Mouse (Mus musculus): ENCODE measurements around the gene Fam181a. TPM values are rescaled to one million over a fixed set of nuclear protein-coding genes. Genes with fewer than 3 reads are reported as not detected.

Gene Fam181a
- polyA plus RNA-seq, 1 experiment from 2014 or later, result 49.0 TPM

DNA sequence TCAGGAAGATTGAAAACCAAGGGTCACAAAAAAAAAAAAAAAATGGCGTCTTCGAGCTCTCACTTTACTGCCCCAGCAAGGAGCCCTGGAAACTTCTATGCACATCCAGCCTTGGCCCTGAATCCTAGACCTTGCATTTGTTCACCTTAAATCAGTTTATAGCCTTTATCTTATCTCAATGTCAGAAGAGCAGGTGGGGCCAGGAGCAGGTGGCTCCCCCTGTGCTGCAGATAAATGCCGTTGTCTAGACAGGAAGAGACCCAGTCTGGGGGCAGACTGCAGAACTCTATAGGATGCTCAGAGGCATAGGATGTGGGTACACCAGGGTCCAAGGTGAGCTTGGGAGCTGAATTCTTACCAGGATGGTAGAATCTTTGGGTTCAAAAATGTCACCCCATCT lies 18.4 kb upstream of the Fam181a start:
- Histone ChIP-seq H3K9me3 (no peaks in the 10 kb centered on the region), H3K4me1 (peaks cover 7% of the 10 kb centered on the region), H3K4me3 (no peak overlapping the region), H3K27ac (replicated peaks) (no peak overlapping the region), H3K36me3 (no peaks in the 10 kb centered on the region), H3K9ac (replicated peaks) (no peak overlapping the region), H3K27me3 (no peaks in the 10 kb centered on the region), H3K4me2 (replicated peaks) (no peak overlapping the region)
- no peak for ATAC-seq (ENCODE audit: low FRiP score, low read depth)
- 95% methylated on average over 3 of the region's 3 CpGs for WGBS

DNA sequence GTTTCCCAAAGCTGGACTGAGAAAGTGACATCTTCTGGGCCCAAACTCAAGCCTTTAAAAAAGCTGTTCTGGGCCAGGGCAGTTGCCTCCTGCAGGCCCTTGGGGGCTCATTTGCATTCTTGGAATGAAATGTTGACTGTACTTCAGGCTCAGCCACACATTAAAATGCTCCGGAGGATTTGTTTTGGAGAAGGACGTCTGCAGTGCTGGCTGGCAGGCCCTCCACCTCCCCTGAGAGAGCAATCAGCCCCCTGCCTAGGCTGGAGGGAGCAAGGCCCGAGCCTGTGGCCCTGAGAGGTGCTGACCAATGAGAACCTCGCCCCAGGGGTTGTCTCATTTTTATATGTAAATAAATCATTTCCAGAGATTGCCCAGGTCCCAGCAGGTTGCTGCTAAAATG lies 14.5 kb upstream of the Fam181a start:
- Histone ChIP-seq H3K9ac (replicated peaks) (no peak overlapping the region), H3K9me3 (no peaks in the 10 kb centered on the region), H3K36me3 (no peaks in the 10 kb centered on the region), H3K4me1 (peaks cover 7% of the 10 kb centered on the region), H3K4me2 (replicated peaks) (no peak overlapping the region), H3K27me3 (no peaks in the 10 kb centered on the region), H3K4me3 (no peak overlapping the region), H3K27ac (replicated peaks) (no peak overlapping the region)
- WGBS, result 14% methylated on average over 4 of the region's 4 CpGs
- ATAC-seq (ENCODE audit: low FRiP score, low read depth), result no peak

- peaks cover 7% of the 10 kb centered on the region; the same call in 1 of the 2 replicates for H3K27me3 ChIP-seq
- H3K4me3 ChIP-seq, result no peak overlapping the region
- peaks cover 7% of the 10 kb centered on the region for H3K4me1 ChIP-seq
- H3K9ac ChIP-seq (replicated peaks), result no peak overlapping the region
- H3K9me3 ChIP-seq, result no peaks in the 10 kb centered on the region
- WGBS, result 75% methylated on average over 9 of the region's 9 CpGs
- ATAC-seq (ENCODE audit: low FRiP score, low read depth), result no peak
- no peak overlapping the region for H3K4me2 ChIP-seq (replicated peaks)
- no peaks in the 10 kb centered on the region for H3K36me3 ChIP-seq
- H3K27ac ChIP-seq (replicated peaks), result no peak overlapping the region
These were observed 10.3 kb upstream of the Fam181a start for GRCm38 (mm10) chr12:103300493-103300892.

- Histone ChIP-seq H3K9ac (replicated peaks) (no peak overlapping the region), H3K27ac (replicated peaks) (no peak overlapping the region), H3K4me3 (no peak overlapping the region), H3K27me3 (peaks cover 7% of the 10 kb centered on the region; the same call in 1 of the 2 replicates), H3K4me2 (replicated peaks) (no peak overlapping the region), H3K4me1 (no peaks in the 10 kb centered on the region), H3K36me3 (no peaks in the 10 kb centered on the region), H3K9me3 (no peaks in the 10 kb centered on the region)
- no peak for ATAC-seq (ENCODE audit: low FRiP score, low read depth)
- 51% methylated on average over 2 of the region's 2 CpGs for WGBS
These were observed 9.1 kb upstream of the Fam181a start for GRCm38 (mm10) chr12:103301645-103302044.

DNA sequence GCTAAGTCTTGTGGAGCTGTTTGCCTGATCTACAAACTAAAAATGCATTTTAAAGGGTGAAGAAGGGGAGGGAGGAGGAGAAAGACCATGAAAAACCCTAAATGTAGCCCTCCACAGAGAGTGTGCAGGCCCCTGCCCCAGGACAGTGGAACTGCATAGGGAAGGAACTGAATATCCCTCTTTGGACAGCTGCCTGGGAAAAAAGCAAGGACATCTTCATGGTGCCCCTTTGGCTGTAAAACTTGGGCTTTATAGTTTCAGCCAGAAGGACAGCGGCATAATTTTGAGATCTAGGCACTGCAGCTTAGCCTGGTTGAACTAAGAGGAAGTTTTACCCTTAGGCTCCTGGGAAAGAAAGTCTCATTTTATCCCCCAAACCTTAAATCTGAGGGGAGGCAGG lies 7.8 kb upstream of the Fam181a start:
- Histone ChIP-seq H3K9me3 (no peaks in the 10 kb centered on the region), H3K36me3 (no peaks in the 10 kb centered on the region), H3K4me1 (no peaks in the 10 kb centered on the region), H3K4me2 (replicated peaks) (no peak overlapping the region), H3K4me3 (no peak overlapping the region), H3K27me3 (peaks cover 17% of the 10 kb centered on the region), H3K27ac (replicated peaks) (no peak overlapping the region), H3K9ac (replicated peaks) (no peak overlapping the region)
- WGBS, result 93% methylated on average over 1 of the region's 1 CpGs
- ATAC-seq (ENCODE audit: low FRiP score, low read depth), result no peak

DNA sequence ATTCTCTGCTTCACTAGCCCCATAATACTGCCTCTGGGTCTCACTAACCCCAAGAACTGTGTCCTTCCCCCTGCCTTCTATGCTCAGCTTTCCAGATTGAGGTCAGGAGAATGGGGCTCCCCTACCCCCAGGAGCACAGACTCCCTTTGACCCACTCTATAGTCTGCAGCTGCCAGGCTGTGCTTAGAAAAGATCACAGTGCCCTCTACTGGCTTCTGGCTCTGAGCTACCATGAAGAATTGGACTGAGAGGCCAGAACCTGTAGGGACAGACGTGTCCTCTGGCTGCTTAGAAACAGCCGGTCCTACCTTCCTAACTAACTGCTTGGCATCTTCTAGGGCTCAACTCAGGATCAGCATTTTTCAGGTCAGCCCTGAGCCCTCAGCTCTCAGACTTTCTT lies 4.6 kb upstream of the Fam181a start:
- Histone ChIP-seq H3K4me3 (no peak overlapping the region), H3K4me2 (replicated peaks) (no peak overlapping the region), H3K27me3 (peaks cover 22% of the 10 kb centered on the region), H3K36me3 (no peaks in the 10 kb centered on the region), H3K4me1 (no peaks in the 10 kb centered on the region), H3K9me3 (no peaks in the 10 kb centered on the region), H3K27ac (replicated peaks) (no peak overlapping the region), H3K9ac (replicated peaks) (no peak overlapping the region)
- WGBS, result 29% methylated on average over 2 of the region's 2 CpGs
- peak; percentile 55 for ATAC-seq (ENCODE audit: low FRiP score, low read depth)

GRCm38 (mm10) chr12:103306720-103307119 lies 4.1 kb upstream of the Fam181a start:
- H3K4me3 ChIP-seq, result no peak overlapping the region
- H3K27ac ChIP-seq (replicated peaks), result no peak overlapping the region
- peak; percentile 24; the same call in 1 of the 2 replicates for ATAC-seq (ENCODE audit: low FRiP score, low read depth)
- no peak overlapping the region for H3K9ac ChIP-seq (replicated peaks)
- 19% methylated on average over 3 of the region's 3 CpGs for WGBS
- H3K36me3 ChIP-seq, result no peaks in the 10 kb centered on the region
- peaks cover 26% of the 10 kb centered on the region for H3K27me3 ChIP-seq
- no peak overlapping the region for H3K4me2 ChIP-seq (replicated peaks)
- H3K9me3 ChIP-seq, result no peaks in the 10 kb centered on the region
- H3K4me1 ChIP-seq, result peaks cover 1% of the 10 kb centered on the region; the same call in 1 of the 2 replicates

DNA sequence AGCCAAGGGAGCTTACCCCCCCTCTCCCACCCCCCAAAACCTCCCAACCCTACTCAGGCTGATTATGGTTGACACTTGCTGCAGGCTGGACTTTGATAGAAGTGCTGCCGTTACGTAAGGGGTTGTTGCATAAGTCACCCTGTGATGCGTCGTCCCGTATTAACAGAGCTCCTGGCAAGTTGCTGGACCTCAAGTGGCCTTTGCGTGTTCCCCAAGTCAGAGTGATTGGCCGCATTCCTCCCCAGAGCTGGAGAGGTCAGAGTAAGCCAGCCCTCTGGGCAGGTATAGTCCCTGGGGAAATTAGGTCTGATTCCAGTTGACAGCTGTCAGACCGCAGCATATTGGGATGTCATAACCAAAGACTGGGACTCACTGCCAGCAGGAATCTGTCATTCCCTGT lies 1.1 kb downstream of the Fam181a start:
- Histone ChIP-seq H3K36me3 (no peaks in the 10 kb centered on the region), H3K4me3 (no peak overlapping the region), H3K27me3 (peaks cover 49% of the 10 kb centered on the region), H3K9ac (replicated peaks) (no peak overlapping the region), H3K4me1 (peaks cover 52% of the 10 kb centered on the region), H3K9me3 (no peaks in the 10 kb centered on the region), H3K27ac (replicated peaks) (no peak overlapping the region), H3K4me2 (replicated peaks) (no peak overlapping the region)
- ATAC-seq (ENCODE audit: low FRiP score, low read depth), result no peak
- 77% methylated on average over 8 of the region's 8 CpGs for WGBS

- Histone ChIP-seq H3K27me3 (peaks cover 53% of the 10 kb centered on the region), H3K4me2 (replicated peaks) (peak overlapping the region; percentile 68), H3K4me1 (peaks cover 58% of the 10 kb centered on the region), H3K9me3 (no peaks in the 10 kb centered on the region), H3K4me3 (peak overlapping the region; percentile 53; the same call in 1 of the 2 replicates), H3K9ac (replicated peaks) (peak overlapping the region; percentile 47), H3K27ac (replicated peaks) (peak overlapping the region; percentile 96), H3K36me3 (no peaks in the 10 kb centered on the region)
- 42% methylated on average over 6 of the region's 6 CpGs for WGBS
- ATAC-seq (ENCODE audit: low FRiP score, low read depth), result no peak
These were observed 2.5 kb downstream of the Fam181a start for GRCm38 (mm10) chr12:103313274-103313673.

DNA sequence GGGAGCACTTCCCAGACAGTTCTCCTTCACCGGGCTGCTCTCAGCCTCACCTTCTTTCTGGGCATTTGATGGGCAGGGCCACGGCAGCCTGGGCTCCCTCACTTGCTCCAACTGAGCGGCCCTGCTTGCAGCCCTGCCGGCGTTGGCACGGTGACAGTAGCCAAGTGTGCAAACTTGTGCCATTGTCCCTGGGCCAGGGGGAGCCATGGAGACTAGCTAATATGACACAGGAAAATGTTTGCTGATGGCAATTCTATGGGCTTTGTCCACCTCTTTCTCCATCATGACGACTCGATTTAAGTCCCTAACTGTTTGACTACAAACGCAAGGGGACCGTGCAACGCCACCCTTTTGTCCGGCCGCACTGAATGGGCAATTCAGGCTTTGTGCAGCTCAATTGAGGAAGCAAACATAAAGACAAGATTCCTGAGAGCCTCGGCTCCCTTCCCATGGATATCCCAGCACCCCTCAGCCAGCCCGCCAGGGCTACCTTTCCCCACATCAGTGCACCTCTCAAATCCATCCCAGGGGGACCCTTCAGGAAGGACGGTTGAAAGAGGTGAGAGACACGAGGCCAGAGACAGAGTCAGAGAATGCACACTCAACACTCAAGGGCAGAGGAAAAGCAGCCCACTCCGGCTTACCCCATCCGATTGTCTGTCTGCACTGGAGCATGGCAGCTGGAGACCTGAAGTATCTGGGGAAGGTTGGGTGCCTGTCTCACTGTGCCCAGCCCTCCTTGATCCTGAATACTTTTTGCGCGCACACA lies 3.3 kb downstream of the Fam181a start:
- Histone ChIP-seq H3K9me3 (no peaks in the 10 kb centered on the region), H3K27me3 (peaks cover 57% of the 10 kb centered on the region), H3K4me1 (peaks cover 58% of the 10 kb centered on the region), H3K27ac (replicated peaks) (peak overlapping the region; percentile 96), H3K9ac (replicated peaks) (peak overlapping the region; percentile 72), H3K4me3 (peak overlapping the region; percentile 53), H3K36me3 (no peaks in the 10 kb centered on the region), H3K4me2 (replicated peaks) (peak overlapping the region; percentile 68)
- WGBS, result 11% methylated on average over 21 of the region's 21 CpGs
- peak; percentile 71 for ATAC-seq (ENCODE audit: low FRiP score, low read depth)

DNA sequence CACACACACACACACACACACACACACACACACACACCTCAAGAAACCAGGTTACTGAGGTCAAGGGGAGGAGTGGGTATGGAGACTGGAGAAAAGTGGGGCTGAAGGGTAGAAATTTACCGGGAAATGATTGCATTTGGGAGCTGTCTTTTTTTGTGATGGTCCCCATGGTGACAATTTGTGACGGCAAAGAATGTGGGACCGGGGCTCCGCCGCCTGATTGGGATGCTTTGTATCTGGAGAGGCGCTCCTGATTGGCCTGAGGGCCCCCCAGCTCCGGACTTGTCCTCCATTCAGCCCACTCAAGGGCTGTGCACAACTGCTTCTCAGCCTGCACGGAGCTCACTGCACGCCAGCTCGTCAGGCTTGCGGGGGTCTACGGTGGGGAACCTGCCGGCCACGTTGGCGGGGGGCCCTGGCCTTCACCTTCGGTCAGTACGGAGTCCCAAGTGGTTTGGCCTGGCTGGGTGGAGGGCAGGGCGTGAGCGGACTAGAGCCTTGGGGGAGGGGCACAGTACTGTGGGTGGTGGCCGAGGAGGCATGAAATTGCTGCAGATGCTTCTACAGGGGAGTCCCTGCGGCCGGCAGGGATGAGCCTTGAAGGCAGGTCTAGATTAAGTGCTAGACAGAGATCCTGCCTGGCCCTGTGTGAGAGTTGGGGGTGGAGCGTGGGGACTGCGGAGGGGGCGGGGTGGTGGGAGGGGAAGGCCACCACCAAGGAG lies 4.0 kb downstream of the Fam181a start:
- Histone ChIP-seq H3K4me2 (replicated peaks) (peak overlapping the region; percentile 68), H3K9ac (replicated peaks) (peak overlapping the region; percentile 72), H3K4me1 (peaks cover 58% of the 10 kb centered on the region), H3K36me3 (no peaks in the 10 kb centered on the region), H3K9me3 (no peaks in the 10 kb centered on the region), H3K27me3 (peaks cover 57% of the 10 kb centered on the region), H3K4me3 (peak overlapping the region; percentile 53), H3K27ac (replicated peaks) (peak overlapping the region; percentile 96)
- WGBS, result 1% methylated on average over 25 of the region's 25 CpGs
- peak; percentile 83 for ATAC-seq (ENCODE audit: low FRiP score, low read depth)

- H3K9ac ChIP-seq (replicated peaks), result peak overlapping the region; percentile 72
- peak overlapping the region; percentile 68 for H3K4me2 ChIP-seq (replicated peaks)
- no peaks in the 10 kb centered on the region for H3K9me3 ChIP-seq
- 14% methylated on average over 20 of the region's 20 CpGs for WGBS
- peaks cover 64% of the 10 kb centered on the region for H3K27me3 ChIP-seq
- H3K4me1 ChIP-seq, result peaks cover 58% of the 10 kb centered on the region
- no peaks in the 10 kb centered on the region for H3K36me3 ChIP-seq
- peak overlapping the region; percentile 53 for H3K4me3 ChIP-seq
- H3K27ac ChIP-seq (replicated peaks), result peak overlapping the region; percentile 96
- no peak for ATAC-seq (ENCODE audit: low FRiP score, low read depth)
These were observed 5.2 kb downstream of the Fam181a start for GRCm38 (mm10) chr12:103315831-103316545.

Data from midbrain, embryonic 12.5 days (tissue).